Mouse (Mus musculus): Measurements from ENCODE around the gene Zeb2.

DNA sequence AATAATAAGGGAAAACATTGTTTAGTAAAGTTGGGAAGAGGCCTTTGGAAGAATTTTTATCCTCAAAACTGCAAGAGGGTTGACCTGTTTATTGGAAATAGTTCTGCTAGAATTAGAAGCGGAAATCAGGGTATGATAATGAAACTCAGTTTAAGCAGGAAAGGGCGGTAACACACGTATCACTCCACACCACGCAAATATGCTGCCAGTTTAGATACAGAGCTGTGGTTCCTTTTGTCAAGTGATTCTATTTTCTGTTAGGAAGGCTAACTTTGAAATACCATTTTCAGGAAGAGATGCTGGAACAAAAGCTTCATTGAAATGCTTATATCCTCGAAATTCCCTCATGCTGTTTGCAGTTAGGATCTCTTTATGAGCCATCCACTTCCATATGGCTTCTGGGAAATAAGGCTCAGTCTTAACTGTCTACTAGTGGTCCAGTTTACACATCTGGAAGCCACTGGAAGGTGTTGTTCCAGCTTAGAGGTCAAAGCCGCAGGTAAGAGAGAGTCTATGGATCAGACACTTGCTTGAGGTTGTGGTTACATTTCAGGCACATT, 147.0 kb downstream of the Zeb2 start:
- TF ChIP-seq POLR2A (IDR thresholded peaks at IDR 0.05; ENCODE audit: insufficient read depth, low read depth, low read length): no peak
- TF ChIP-seq CTCF (IDR thresholded peaks at IDR 0.05; ENCODE audit: insufficient read depth, low read depth, low read length): no peak

Data from olfactory bulb, adult 2 months (tissue).